Mouse (Mus musculus) limb, embryonic 14.5 days (tissue): ENCODE results near the gene Hist1h1c. TPM values are rescaled to one million over a fixed set of nuclear protein-coding genes. Genes with fewer than 3 reads are reported as not detected.

Source experiments
- ATAC-seq: fragments of 200-750 bp; cut with Nextera tagmentation; 2 replicates; pipeline ENCODE4 v1.8.0; 2017; ENCODE audit warnings: low read depth, moderate number of reproducible peaks, moderate TSS enrichment; ENCODE audit not compliant: low FRiP score
- DNase-seq: peaks from one replicate; pipeline ENCODE4 v3.0.0-alpha.2; 2015; ENCODE audit warnings: low spot score
- H3K27ac ChIP-seq: fragments of 300-500 bp; sonication (generic); replicated peaks from 2 replicates; pipeline ENCODE4 v1.5.1; 2014; ENCODE audit warnings: low read depth, mild to moderate bottlenecking, low read length, moderate library complexity, mixed read lengths
- H3K27me3 ChIP-seq: fragments of 300-500 bp; sonication (generic); 2 replicates; pipeline ENCODE4 v1.6.1; 2014; ENCODE audit warnings: low read length, mixed read lengths; ENCODE audit not compliant: control insufficient read depth, insufficient read depth
- H3K36me3 ChIP-seq: fragments of 300-500 bp; sonication (generic); 2 replicates; pipeline ENCODE4 v1.6.1; 2014; ENCODE audit warnings: mild to moderate bottlenecking, low read length, moderate library complexity, mixed read lengths; ENCODE audit not compliant: control insufficient read depth, insufficient read depth
- H3K4me1 ChIP-seq: fragments of 300-500 bp; sonication (generic); 2 replicates; pipeline ENCODE4 v1.6.1; 2014; ENCODE audit warnings: antibody characterized with exemption, low read length, mixed read lengths; ENCODE audit not compliant: control insufficient read depth, insufficient read depth
- H3K4me2 ChIP-seq: fragments of 300-500 bp; sonication (generic); replicated peaks from 2 replicates; pipeline ENCODE4 v1.6.1; 2014; ENCODE audit warnings: low read depth, mild to moderate bottlenecking, low read length, moderate library complexity; ENCODE audit not compliant: severe bottlenecking
- H3K4me3 ChIP-seq: fragments of 300-500 bp; sonication (generic); replicated peaks from 2 replicates; pipeline ENCODE4 v1.5.1; 2014; ENCODE audit warnings: low read length
- H3K9ac ChIP-seq: fragments of 300-500 bp; sonication (generic); 2 replicates; pipeline ENCODE4 v1.6.1; 2014; ENCODE audit warnings: mild to moderate bottlenecking, low read depth, low read length, moderate library complexity; ENCODE audit not compliant: severe bottlenecking
- H3K9me3 ChIP-seq: fragments of 300-500 bp; sonication (generic); 2 replicates; pipeline ENCODE4 v1.6.1; 2016; ENCODE audit warnings: low read length; ENCODE audit not compliant: control insufficient read depth
- POLR2A ChIP-seq: fragments of 200-500 bp; IDR thresholded peaks from 2 replicates; pipeline ENCODE4 v1.8.0; 2012; ENCODE audit warnings: inconsistent platforms, mild to moderate bottlenecking, moderate library complexity, borderline replicate concordance; ENCODE audit not compliant: insufficient read depth, insufficient read length; ENCODE audit errors: extremely low read depth
- WGBS: fragments of 180-500 bp; shearing (Covaris S2); extraction: QIAGEN DNeasy Blood & Tissue Kit; methylation state at CpG from one replicate; pipeline ENCODE4 v1.1.7; 2014; 5-methylcytosine and 5-hydroxymethylcytosine counted together
- polyA plus RNA-seq, 2 experiments: library from polyadenylated mRNA; depleted of rRNA in 1 of 2; stranded (reverse) in 1 of 2; unstranded in 1 of 2; fragments of >200 nt; fragmentation: Nextera tagmentation in 1 of 2; extraction: Ambion mirVana in 1 of 2; gene quantifications; 2 replicates each; pipeline versions ENCODE4 v1.2.1 to v1.2.3; 2012 to 2014

Gene Hist1h1c
- polyA plus RNA-seq, 2 experiments, result 23.7 to 24.7 TPM

GRCm38 (mm10) chr13:23755000-23755399, 16.4 kb downstream of the Hist1h1c start:
- H3K36me3 ChIP-seq, result no peaks in the 10 kb centered on the region
- H3K9me3 ChIP-seq, result no peaks in the 10 kb centered on the region
- no peak for TF ChIP-seq POLR2A
- no peak overlapping the region for H3K27ac ChIP-seq
- H3K4me1 ChIP-seq, result peaks cover 10% of the 10 kb centered on the region
- no peak overlapping the region for H3K9ac ChIP-seq
- no peak overlapping the region for H3K4me3 ChIP-seq
- H3K4me2 ChIP-seq, result no peak overlapping the region
- ATAC-seq (no peak), DNase-seq (no peak)
- no peaks in the 10 kb centered on the region for H3K27me3 ChIP-seq

GRCm38 (mm10) chr13:23756790-23757189, 18.2 kb downstream of the Hist1h1c start, which contains the start of gene Hist1h4b:
Gene Hist1h4b (plus strand): TSS chr13:23757013.
- H3K4me1 ChIP-seq, result peaks cover 16% of the 10 kb centered on the region
- H3K9ac ChIP-seq, result peak within 1 kb of the TSS; percentile 56
- under 1% methylated on average over 15 of the region's 22 CpGs for WGBS
- peak; percentile 100 for DNase-seq
- H3K4me2 ChIP-seq, result peak within 1 kb of the TSS; percentile 82
- peak within 1 kb of the TSS; percentile 40 for H3K4me3 ChIP-seq
- H3K9me3 ChIP-seq, result no peaks in the 10 kb centered on the region
- ATAC-seq, result peak; percentile 72
- peak within 1 kb of the TSS; percentile 93 for H3K27ac ChIP-seq
- peak; percentile 70; the same call in 1 of the 2 replicates for TF ChIP-seq POLR2A
- no peaks in the 10 kb centered on the region for H3K36me3 ChIP-seq
- no peaks in the 10 kb centered on the region for H3K27me3 ChIP-seq

GRCm38 (mm10) chr13:23757211-23757773, 18.7 kb downstream of the Hist1h1c start:
- Histone ChIP-seq H3K4me3 (peak overlapping the region; percentile 40), H3K4me1 (peaks cover 16% of the 10 kb centered on the region), H3K27me3 (no peaks in the 10 kb centered on the region), H3K9me3 (no peaks in the 10 kb centered on the region), H3K9ac (peak overlapping the region; percentile 56), H3K27ac (peak overlapping the region; percentile 93), H3K36me3 (no peaks in the 10 kb centered on the region), H3K4me2 (peak overlapping the region; percentile 82)
- ATAC-seq, result peak; percentile 12
- peak; percentile 57 for DNase-seq
- WGBS, result 2% methylated on average over 15 of the region's 23 CpGs
- TF ChIP-seq POLR2A, result 0 out of 2 replicates have a peak, but pooled peaks have one; percentile 2

- H3K36me3 ChIP-seq, result no peaks in the 10 kb centered on the region
- no peak overlapping the region; the same call in 1 of the 2 replicates for H3K9ac ChIP-seq
- no peak for ATAC-seq
- 0 out of 2 replicates have a peak overlapping the region, but pooled peaks have one; percentile 4 for H3K4me2 ChIP-seq
- H3K27ac ChIP-seq, result no peak overlapping the region; the same call in 1 of the 2 replicates
- H3K9me3 ChIP-seq, result no peaks in the 10 kb centered on the region
- no peaks in the 10 kb centered on the region for H3K27me3 ChIP-seq
- H3K4me1 ChIP-seq, result peaks cover 15% of the 10 kb centered on the region
- no peak for TF ChIP-seq POLR2A
- WGBS, result 46% methylated on average over 3 of the region's 3 CpGs
- 0 out of 2 replicates have a peak overlapping the region, but pooled peaks have one; percentile 40 for H3K4me3 ChIP-seq
- no peak for DNase-seq
Observed at GRCm38 (mm10) chr13:23757921-23758320, 19.3 kb downstream of the Hist1h1c start.

GRCm38 (mm10) chr13:23759251-23759771, 20.7 kb downstream of the Hist1h1c start:
- Histone ChIP-seq H3K36me3 (no peaks in the 10 kb centered on the region), H3K9ac (no peak overlapping the region), H3K27me3 (no peaks in the 10 kb centered on the region), H3K27ac (0 out of 2 replicates have a peak overlapping the region, but pooled peaks have one; percentile 10), H3K4me2 (no peak overlapping the region), H3K4me3 (no peak overlapping the region), H3K9me3 (no peaks in the 10 kb centered on the region), H3K4me1 (peaks cover 22% of the 10 kb centered on the region)
- TF ChIP-seq POLR2A, result no peak
- 79% methylated on average over 3 of the region's 3 CpGs for WGBS
- ATAC-seq, result no peak
- no peak for DNase-seq
